Mouse (Mus musculus): ENCODE data around the gene Chek1. TPM values are rescaled to one million over a fixed set of nuclear protein-coding genes. Genes with fewer than 3 reads are reported as not detected.

The Chek1 gene
- 4.3 and 4.6 TPM in 2 replicates for polyA plus RNA-seq (2012; rRNA removed)

DNA sequence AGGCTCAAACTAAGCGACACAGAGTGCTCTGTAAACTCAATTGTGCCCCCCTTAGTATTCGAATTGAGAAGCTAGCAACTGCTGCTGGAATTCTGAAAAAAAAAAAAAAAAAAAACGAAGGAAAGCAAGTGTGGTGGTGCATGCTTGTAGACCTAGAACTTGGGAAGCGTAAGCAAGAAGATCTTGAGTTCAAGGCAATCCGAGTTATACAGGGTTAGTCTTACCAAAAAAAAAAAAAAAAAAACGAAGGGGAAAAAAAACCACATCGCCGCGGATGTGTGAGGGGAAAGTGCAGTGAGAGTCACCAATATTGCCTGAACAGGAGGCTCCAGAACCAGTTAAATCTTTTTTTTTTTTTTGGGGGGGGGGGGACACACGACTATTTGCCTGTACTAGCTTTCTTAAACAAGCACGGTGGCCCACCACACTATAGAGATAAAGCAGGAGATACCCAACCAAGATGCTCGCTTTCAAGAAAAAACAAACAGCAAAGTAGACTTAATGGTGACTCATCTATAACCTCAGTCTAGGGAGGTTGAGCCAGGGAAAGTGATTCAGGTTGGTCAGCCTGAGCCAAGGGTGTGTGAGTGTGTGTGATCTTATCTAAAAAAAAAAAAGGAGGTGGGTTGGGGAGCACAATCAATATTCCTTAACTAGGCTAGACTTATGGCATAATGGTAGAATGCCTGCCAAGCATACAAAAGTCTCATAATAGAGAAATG lies at the start of gene Chek1:
Gene Chek1 (minus strand): TSS at position 32 of the 722 bp plus-strand sequence.

DNA sequence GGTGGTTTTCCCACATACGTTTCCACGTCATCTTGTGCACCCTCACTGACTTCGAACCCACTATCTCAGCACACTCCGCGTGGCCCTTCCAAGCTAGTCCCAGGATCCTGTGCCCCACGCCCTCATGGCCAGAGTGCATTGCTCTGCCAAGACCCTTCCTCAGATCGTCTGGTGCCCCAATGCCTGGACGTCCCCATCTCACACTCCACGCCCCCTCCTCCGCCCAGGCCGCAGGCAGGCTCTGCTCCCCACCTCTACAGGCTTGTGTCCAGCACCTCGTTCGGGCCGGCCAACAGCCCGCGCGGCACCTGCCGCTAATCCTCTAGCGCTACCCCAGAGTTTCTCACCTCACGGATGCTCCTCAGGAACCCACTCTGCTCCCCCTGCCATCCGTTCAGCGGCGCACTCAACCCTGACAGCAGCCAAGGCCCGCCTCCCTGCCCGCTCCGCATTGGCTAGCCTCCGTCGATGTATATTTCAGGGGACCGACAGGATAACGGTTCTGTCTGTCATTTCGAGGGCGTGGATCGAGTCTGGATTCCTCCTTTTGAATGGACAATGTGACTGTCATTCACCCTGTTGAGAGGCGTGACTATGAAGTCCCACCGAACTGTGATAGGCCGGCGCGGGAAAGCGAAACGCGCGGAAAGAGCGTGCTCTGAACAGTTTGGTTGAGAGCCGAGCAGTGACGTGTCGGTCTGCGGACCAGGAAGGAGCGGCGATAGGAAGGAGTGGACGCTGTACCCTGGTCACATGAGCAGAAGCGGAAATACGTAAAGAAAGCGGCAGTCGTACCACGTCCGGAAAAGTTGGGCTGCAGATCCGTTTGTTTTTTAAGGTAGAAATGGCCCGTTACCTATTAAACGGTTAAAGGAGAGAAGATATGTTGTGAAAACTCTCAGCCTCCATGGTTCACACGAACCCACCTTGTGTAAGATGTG lies 40.6 kb upstream of the Chek1 start, which contains the start of gene Stt3a:
Gene Stt3a (minus strand): TSS at position 477 of the 941 bp plus-strand sequence.

DNA sequence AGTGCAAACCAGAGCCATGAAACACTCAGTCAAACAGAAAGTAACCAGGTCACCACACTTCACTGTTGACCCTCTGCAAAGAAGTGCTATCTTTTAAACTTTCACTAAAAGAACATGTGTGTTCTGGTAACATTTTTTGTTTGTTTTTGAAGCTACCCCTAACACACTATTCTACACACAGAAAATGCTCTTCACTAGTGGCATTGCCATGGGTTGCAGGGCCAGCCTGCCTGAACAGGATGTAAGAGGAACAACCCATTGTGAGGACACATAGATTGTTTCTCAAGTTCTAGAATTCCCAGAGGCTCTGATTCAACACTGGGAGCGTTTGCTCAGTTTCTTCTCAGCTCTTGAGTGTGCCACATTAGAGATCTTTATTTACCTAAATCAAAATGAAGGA lies 33.9 kb downstream of the Chek1 start, which contains the start of gene Acrv1:
Gene Acrv1 (plus strand): TSS at position 301 of the 400 bp plus-strand sequence.

Other genes with a start within 250 kb of the Chek1 start
- not detected in 2 replicates for gene Gm5615, start 185.1 kb downstream of the Chek1 start, polyA plus RNA-seq (2012; rRNA removed)
- not detected in 2 replicates for gene Gm17689, start 144.4 kb downstream of the Chek1 start, polyA plus RNA-seq (2012; rRNA removed)
- gene A630095E13Rik, start 83.7 kb downstream of the Chek1 start, polyA plus RNA-seq (2012; rRNA removed) = not detected in 2 replicates
- not detected in 2 replicates for gene Acrv1, start 33.8 kb downstream of the Chek1 start, polyA plus RNA-seq (2012; rRNA removed)
- gene Stt3a, start 40.6 kb upstream of the Chek1 start, polyA plus RNA-seq (2012; rRNA removed) = 123 and 129 TPM in 2 replicates
- gene Ei24, start 70.3 kb upstream of the Chek1 start, polyA plus RNA-seq (2012; rRNA removed) = 30.0 and 31.8 TPM in 2 replicates
- gene Fez1, start 94.8 kb upstream of the Chek1 start, polyA plus RNA-seq (2012; rRNA removed) = 0.07 and 0.08 TPM in 2 replicates